Mouse (Mus musculus): ENCODE measurements around the gene Lrrc47.

Gene Lrrc47

GRCm38 (mm10) chr4:154011646-154012089 lies at the start of gene Lrrc47:
Lrrc47 (plus strand) TSS chr4:154011731.
- DNase-seq (ENCODE audit: low read depth, low spot score) = peak; percentile 87

- no peak for DNase-seq (ENCODE audit: low read depth, low spot score)
Measured at GRCm38 (mm10) chr4:153962631-153963030, 48.9 kb upstream of the Lrrc47 start.

GRCm38 (mm10) chr4:153966651-153967050 lies 44.9 kb upstream of the Lrrc47 start:
- no peak for DNase-seq (ENCODE audit: low read depth, low spot score)

- no peak for DNase-seq (ENCODE audit: low read depth, low spot score)
Measured at GRCm38 (mm10) chr4:153967556-153967955, 44.0 kb upstream of the Lrrc47 start.

- no peak for DNase-seq (ENCODE audit: low read depth, low spot score)
Measured at GRCm38 (mm10) chr4:153968063-153968462, 43.5 kb upstream of the Lrrc47 start.

- DNase-seq (ENCODE audit: low read depth, low spot score) = peak; percentile 95
Measured at GRCm38 (mm10) chr4:153974431-153975291, 36.9 kb upstream of the Lrrc47 start, which contains the start of the genes Dffb and Cep104. Dffb (minus strand) TSS chr4:153975126. Cep104 (plus strand) TSS chr4:153975194.

- peak; percentile 55 for DNase-seq (ENCODE audit: low read depth, low spot score)
Measured at GRCm38 (mm10) chr4:153975292-153975662, 36.3 kb upstream of the Lrrc47 start.

- DNase-seq (ENCODE audit: low read depth, low spot score) = no peak
Measured at GRCm38 (mm10) chr4:153975768-153976167, 35.8 kb upstream of the Lrrc47 start.

GRCm38 (mm10) chr4:153979243-153979642 lies 32.3 kb upstream of the Lrrc47 start:
- DNase-seq (ENCODE audit: low read depth, low spot score) = no peak

GRCm38 (mm10) chr4:153980470-153980869 lies 31.1 kb upstream of the Lrrc47 start:
- peak; percentile 35 for DNase-seq (ENCODE audit: low read depth, low spot score)

- no peak for DNase-seq (ENCODE audit: low read depth, low spot score)
Measured at GRCm38 (mm10) chr4:153992715-153993114, 18.8 kb upstream of the Lrrc47 start.

- peak; percentile 51 for DNase-seq (ENCODE audit: low read depth, low spot score)
Measured at GRCm38 (mm10) chr4:153993505-153993904, 18.0 kb upstream of the Lrrc47 start.

- no peak for DNase-seq (ENCODE audit: low read depth, low spot score)
Measured at GRCm38 (mm10) chr4:154005488-154005887, 6.0 kb upstream of the Lrrc47 start.

- DNase-seq (ENCODE audit: low read depth, low spot score) = no peak
Measured at GRCm38 (mm10) chr4:154006264-154006663, 5.3 kb upstream of the Lrrc47 start.

GRCm38 (mm10) chr4:154007759-154008158 lies 3.8 kb upstream of the Lrrc47 start:
- DNase-seq (ENCODE audit: low read depth, low spot score) = no peak

- no peak for DNase-seq (ENCODE audit: low read depth, low spot score)
Measured at GRCm38 (mm10) chr4:154010907-154011645, 455 bp upstream of the Lrrc47 start.

GRCm38 (mm10) chr4:154012132-154012882 lies 776 bp downstream of the Lrrc47 start:
- peak; percentile 81 for DNase-seq (ENCODE audit: low read depth, low spot score)

GRCm38 (mm10) chr4:154015476-154015875 lies 3.9 kb downstream of the Lrrc47 start:
- DNase-seq (ENCODE audit: low read depth, low spot score) = no peak

- peak; percentile 65 for DNase-seq (ENCODE audit: low read depth, low spot score)
Measured at GRCm38 (mm10) chr4:154019571-154019970, 8.0 kb downstream of the Lrrc47 start.

- no peak for DNase-seq (ENCODE audit: low read depth, low spot score)
Measured at GRCm38 (mm10) chr4:154021432-154021831, 9.9 kb downstream of the Lrrc47 start.

- DNase-seq (ENCODE audit: low read depth, low spot score) = no peak
Measured at GRCm38 (mm10) chr4:154022407-154022806, 10.9 kb downstream of the Lrrc47 start.

- no peak for DNase-seq (ENCODE audit: low read depth, low spot score)
Measured at GRCm38 (mm10) chr4:154022844-154023243, 11.3 kb downstream of the Lrrc47 start.
